Mouse (Mus musculus) adrenal gland (tissue): Measurements from ENCODE around the gene Itpr1.
"Not testable (repeated sequence)": the region's sequence is repeated elsewhere in the genome, so short reads cannot be mapped to it uniquely, and the experiment has no call there.

Experiments used
- intact Hi-C: fragments of 180-260 bp; cut with DNase I; formaldehyde crosslinking; loops from one replicate; pipeline ENCODE4 v1.15.1; 2025

Gene Itpr1

GRCm38 (mm10) chr6:108534139-108534538 is 321.2 kb downstream of the Itpr1 start:
- intact Hi-C loops = no loop called here

- intact Hi-C loops = no loop called here
Measured at GRCm38 (mm10) chr6:108534596-108534995, 321.7 kb downstream of the Itpr1 start.

GRCm38 (mm10) chr6:108535309-108535708 is 322.4 kb downstream of the Itpr1 start:
- intact Hi-C loops = no loop called here

DNA sequence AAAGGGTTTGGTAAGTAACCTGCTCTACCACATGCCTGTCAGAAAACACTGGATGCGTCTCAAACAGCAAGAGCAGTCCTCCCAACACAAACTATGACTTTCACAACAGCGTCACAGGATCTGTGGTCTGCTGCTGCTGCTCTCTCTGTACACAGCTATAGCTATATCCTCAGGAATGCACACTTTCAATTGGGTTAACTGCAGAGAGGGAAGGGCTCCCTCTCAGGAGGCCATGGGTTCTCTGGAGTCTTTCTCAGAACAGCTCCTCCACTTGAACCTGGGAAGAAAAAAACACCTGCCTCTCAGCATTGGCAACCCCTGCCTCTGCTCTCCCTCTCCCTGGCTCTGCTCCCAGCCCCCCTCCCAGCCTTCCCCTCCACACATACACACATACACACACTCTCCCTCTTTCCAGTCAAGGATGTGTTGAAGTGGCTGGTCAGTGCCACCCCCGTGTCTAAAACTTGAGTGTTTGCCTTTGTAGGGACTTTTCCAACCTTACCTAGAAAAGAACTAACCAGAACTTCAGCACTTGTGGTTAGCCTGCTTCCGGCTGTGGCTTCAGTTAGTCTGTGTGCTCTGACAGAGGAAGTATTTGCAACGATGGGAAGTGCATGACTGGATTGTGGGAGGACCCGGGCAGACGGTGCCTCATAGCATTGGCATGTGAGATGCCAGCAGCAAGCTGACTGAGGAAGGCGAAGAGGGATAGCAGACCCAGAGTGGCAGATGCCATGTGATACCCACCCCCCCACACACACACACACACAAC is 323.8 kb downstream of the Itpr1 start:
- intact Hi-C loops = no loop called here

- intact Hi-C loops = no loop called here
Measured at GRCm38 (mm10) chr6:108538406-108538805, 325.5 kb downstream of the Itpr1 start.

GRCm38 (mm10) chr6:108540441-108540840 is 327.5 kb downstream of the Itpr1 start:
- intact Hi-C loops = no loop called here

DNA sequence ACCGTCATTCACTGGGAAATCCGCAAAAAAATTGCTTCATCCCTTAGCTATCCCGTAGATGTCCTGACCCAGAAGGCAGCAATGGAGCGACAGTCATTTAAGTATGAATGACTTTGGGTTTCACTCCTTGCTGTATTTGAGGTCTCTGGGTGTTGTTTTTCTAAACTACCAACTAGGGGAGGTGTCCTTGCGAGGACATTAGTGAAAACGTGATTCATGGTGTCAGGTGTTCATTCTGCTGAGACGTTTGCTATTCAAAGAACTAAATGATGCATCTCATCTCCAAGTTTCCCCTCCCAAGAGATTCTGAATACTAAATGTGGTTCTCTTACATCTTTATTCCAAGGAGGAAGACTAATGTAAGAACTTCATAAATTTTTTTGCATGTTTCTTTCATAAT is 332.0 kb downstream of the Itpr1 start:
- intact Hi-C loops = no loop called here

GRCm38 (mm10) chr6:108545464-108545863 is 332.6 kb downstream of the Itpr1 start:
- intact Hi-C loops = no loop called here

GRCm38 (mm10) chr6:108548413-108548812 is 335.5 kb downstream of the Itpr1 start:
- intact Hi-C loops = no loop called here

DNA sequence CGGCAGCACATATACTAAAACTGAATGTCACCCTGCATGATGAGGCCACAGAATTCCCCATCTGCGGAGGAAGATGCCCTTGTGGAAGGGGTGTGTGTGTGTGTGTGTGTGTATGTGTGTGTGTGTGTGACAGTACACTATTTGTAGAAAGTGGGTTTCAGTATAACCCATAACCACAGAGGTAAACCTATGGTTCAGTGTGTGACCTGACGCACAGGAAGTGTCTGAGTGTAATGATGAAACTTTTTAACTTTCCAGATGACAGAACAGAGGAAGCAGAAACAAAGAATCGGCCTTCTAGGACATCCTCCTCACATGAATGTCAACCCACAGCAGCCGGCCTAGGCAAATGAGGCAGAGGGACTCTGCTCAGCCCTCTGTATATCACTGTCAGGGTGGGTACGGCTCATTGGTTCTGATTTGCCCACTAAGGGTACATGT is 336.6 kb downstream of the Itpr1 start:
- intact Hi-C loops = no loop called here

DNA sequence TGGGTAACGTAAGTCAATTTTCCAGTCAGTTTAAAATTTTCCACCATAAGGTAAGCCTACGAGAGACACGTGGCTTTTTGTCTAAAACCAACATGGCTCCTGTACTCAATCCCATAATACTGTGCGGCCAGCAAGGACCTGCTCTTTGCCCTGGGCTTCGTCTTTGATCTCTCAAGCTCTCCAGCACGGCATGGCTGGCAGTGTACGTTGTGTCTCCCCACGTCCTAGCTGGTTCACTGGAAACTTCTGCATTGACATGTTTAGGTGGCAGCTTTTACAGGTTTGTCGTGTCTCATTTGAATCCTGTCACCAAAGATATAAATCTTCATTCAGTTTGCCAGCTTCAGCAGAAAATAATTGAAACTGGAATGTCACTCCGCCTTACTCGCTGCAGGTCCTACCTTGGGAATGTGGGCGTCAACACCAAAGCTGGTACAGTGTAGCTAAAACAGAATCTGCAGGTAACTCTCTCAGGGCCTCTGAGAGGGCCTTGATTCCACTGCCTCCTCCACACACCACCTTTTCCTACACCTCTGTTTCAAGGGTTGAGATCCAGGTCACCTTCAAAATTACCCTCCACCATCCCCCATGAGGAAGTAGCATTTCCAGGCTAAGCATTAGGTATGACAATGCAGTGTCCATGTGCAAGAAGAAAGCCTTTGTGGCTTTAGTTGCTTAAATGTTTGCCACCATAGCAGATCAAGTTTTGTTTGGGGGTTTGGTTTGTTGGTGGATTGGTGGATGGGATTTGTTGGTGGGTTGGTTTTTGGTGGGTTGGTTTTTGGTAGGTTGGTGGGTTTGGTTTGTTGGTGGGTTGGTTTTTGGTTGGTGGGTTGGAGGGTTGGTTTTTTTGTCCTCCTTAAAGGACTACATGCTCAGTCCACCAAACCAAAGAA is 339.1 kb downstream of the Itpr1 start:
- intact Hi-C loops = no loop called here

- intact Hi-C loops = no loop called here
Measured at GRCm38 (mm10) chr6:108553013-108553412, 340.1 kb downstream of the Itpr1 start.

GRCm38 (mm10) chr6:108553536-108553935 is 340.6 kb downstream of the Itpr1 start:
- intact Hi-C loops = no loop called here

GRCm38 (mm10) chr6:108554389-108554788 is 341.5 kb downstream of the Itpr1 start:
- intact Hi-C loops = no loop called here

DNA sequence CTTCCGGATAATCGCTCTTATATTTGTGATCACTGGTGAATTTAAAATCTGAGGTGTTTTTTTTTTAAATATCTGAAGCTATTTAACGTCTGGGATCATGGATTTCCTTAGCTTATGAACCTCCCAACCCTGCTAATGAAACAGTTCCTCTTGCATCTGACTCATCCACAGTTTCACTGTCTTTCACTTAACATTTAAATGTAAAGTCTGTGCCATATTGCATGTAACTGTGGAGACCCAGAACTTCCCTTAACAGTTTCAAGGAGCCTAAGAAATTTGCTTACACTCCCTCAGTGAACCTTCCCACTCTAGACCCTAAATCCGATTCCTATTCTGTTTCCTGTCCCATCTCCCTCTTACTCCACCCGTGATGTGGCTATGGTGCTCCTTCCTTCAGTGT is 342.0 kb downstream of the Itpr1 start:
- intact Hi-C loops = no loop called here

DNA sequence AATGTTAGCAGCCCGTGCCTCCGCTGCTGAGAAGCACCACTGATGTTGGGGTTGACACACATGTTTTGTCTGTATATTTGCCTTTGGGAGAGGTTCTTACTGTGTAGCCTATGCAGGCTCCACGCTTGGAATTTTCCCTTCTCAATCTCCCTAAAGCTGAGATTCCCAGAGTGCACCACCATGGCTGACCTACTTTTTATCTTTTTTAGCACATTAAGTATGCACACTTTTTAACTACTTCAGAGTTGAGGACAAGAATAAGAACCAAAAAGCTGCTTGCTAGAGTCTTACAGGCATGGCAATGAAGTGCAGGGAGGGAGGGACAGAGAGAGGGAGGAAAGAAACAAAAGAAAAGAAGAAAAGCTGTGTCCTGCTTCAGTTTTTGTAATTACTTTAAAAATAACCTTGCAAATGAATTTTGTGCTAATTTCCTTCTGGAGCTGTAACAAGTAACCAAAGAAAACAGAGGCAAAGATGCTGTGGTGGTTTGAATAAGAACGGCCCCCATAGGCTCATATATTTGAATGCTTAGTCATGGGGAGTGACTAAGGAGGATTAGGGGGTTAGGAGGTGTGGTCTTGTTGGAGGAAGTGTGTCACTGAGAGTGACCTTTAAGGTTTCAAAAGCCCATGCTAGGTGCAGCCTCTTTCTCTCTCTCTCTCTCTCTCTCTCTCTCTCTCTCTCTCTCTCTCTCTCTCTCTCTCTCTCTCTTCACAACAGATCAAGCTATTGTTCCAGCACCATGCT is 344.9 kb downstream of the Itpr1 start:
- intact Hi-C loops = no loop called here

GRCm38 (mm10) chr6:108559226-108559625 is 346.3 kb downstream of the Itpr1 start:
- intact Hi-C loops = not testable (repeated sequence)

GRCm38 (mm10) chr6:108562971-108563370 is 350.1 kb downstream of the Itpr1 start:
- intact Hi-C loops = no loop called here

GRCm38 (mm10) chr6:108565447-108565846 is 352.6 kb downstream of the Itpr1 start:
- intact Hi-C loops = not testable (repeated sequence)

DNA sequence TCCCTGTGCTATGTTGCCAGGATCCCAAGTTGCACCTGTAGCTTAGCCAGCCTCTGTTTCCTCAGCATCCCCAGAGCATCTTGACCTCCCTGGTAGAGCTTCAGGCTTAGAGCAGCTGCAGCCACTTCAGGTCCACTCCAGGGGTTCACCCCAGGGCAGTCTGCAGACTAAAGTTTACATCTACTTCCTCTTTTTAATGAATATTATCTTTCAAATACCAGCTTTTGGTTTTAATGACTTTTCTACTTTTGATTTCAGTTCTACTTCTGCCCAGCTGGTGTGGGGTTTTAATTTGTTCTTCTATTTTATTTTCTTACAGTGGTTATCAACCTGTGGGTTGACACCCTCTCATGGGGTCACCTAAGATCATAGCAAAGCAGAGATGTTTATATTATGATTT is 353.7 kb downstream of the Itpr1 start:
- intact Hi-C loops = no loop called here

DNA sequence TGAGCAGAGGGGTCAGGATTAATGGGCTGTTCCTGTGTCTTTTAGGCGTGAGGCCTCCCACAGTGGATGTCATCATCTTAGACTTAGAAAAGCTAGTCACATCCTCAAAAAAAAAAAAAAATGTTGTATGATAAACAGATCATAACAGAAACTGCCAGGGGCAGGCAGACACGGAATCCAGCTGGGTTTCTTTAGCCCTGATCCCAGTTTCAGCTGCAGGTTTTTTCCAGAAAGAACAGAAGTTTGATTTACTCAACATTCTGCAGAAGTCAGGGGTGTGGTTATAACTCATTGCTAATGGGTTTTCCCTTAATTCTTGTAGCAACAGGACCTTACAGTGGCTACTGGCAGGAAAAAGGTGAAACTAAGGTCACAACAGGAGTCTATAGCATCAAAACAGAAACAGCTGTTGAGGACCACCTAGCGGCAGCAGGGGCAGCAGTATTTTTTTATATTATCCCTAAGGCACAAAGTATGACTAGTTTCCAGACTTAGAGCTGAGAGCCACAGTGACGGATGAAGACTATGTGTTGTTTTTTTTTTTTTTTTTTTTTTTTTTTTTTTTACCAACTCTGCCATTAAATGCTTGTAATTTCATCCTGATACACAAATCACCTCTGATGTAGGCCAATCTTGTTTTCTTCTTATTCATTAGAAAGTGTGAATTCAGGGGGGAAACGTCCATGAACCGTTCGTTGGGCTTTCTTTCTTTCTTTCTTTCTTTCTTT is 356.7 kb downstream of the Itpr1 start:
- intact Hi-C loops = loop anchor here (5.0 kb wide), 1 partner anchor 88 kb away; no protein-coding TSS in a partner anchor
